Mouse (Mus musculus): ENCODE results near the gene Msgn1. TPM values are rescaled to one million over a fixed set of nuclear protein-coding genes. Genes with fewer than 3 reads are reported as not detected.

The Msgn1 gene
- not detected in 2 replicates for polyA plus RNA-seq (2016; fragmentation: Nextera tagmentation; extraction: Ambion mirVana)

- H3K9me3 ChIP-seq (replicated peaks), result no peaks in the 10 kb centered on the region
- H3K4me2 ChIP-seq (replicated peaks), result no peak within 1 kb of the TSS
- ATAC-seq (ENCODE audit: low FRiP score), result no peak
- 68% methylated on average over 5 of the region's 5 CpGs for WGBS
- H3K27ac ChIP-seq, result no peak within 1 kb of the TSS
- H3K4me1 ChIP-seq, result no peaks in the 10 kb centered on the region
- H3K36me3 ChIP-seq, result no peaks in the 10 kb centered on the region
- no peak within 1 kb of the TSS for H3K9ac ChIP-seq
- H3K4me3 ChIP-seq, result no peak within 1 kb of the TSS
- H3K27me3 ChIP-seq, result no peaks in the 10 kb centered on the region
These were observed at the start of gene Msgn1 for GRCm38 (mm10) chr12:11208872-11209271. Gene Msgn1 (minus strand): TSS chr12:11208972.

- no peak for ATAC-seq (ENCODE audit: low FRiP score)
- H3K27ac ChIP-seq, result no peak overlapping the region
- no peak overlapping the region for H3K4me3 ChIP-seq
- no peaks in the 10 kb centered on the region for H3K9me3 ChIP-seq (replicated peaks)
- 0 out of 2 replicates have a peak, but pooled peaks cover 2% of the 10 kb centered on the region for H3K36me3 ChIP-seq
- WGBS, result 83% methylated on average over 3 of the region's 3 CpGs
- H3K27me3 ChIP-seq, result no peaks in the 10 kb centered on the region
- no peak overlapping the region for H3K4me2 ChIP-seq (replicated peaks)
- H3K4me1 ChIP-seq, result no peaks in the 10 kb centered on the region
- no peak overlapping the region for H3K9ac ChIP-seq
These were observed 41.5 kb upstream of the Msgn1 start for GRCm38 (mm10) chr12:11250322-11250721.

GRCm38 (mm10) chr12:11247460-11247859 lies 38.7 kb upstream of the Msgn1 start:
- Histone ChIP-seq H3K4me3 (no peak overlapping the region), H3K27ac (no peak overlapping the region), H3K4me2 (replicated peaks) (no peak overlapping the region), H3K9ac (no peak overlapping the region), H3K36me3 (peaks cover 7% of the 10 kb centered on the region), H3K27me3 (no peaks in the 10 kb centered on the region), H3K4me1 (no peaks in the 10 kb centered on the region), H3K9me3 (replicated peaks) (no peaks in the 10 kb centered on the region)
- 95% methylated on average over 1 of the region's 1 CpGs for WGBS
- no peak for ATAC-seq (ENCODE audit: low FRiP score)

- Histone ChIP-seq H3K9me3 (replicated peaks) (no peaks in the 10 kb centered on the region), H3K27me3 (no peaks in the 10 kb centered on the region), H3K36me3 (no peaks in the 10 kb centered on the region), H3K27ac (no peak overlapping the region), H3K4me2 (replicated peaks) (no peak overlapping the region), H3K9ac (no peak overlapping the region), H3K4me3 (no peak overlapping the region), H3K4me1 (no peaks in the 10 kb centered on the region)
- ATAC-seq (ENCODE audit: low FRiP score), result no peak
- WGBS, result 74% methylated on average over 2 of the region's 2 CpGs
These were observed 27.2 kb upstream of the Msgn1 start for GRCm38 (mm10) chr12:11235996-11236395.

- WGBS, result 70% methylated on average over 2 of the region's 2 CpGs
- no peak for ATAC-seq (ENCODE audit: low FRiP score)
- H3K27me3 ChIP-seq, result no peaks in the 10 kb centered on the region
- no peaks in the 10 kb centered on the region for H3K4me1 ChIP-seq
- H3K27ac ChIP-seq, result no peak overlapping the region
- no peak overlapping the region for H3K4me2 ChIP-seq (replicated peaks)
- no peaks in the 10 kb centered on the region for H3K9me3 ChIP-seq (replicated peaks)
- H3K36me3 ChIP-seq, result no peaks in the 10 kb centered on the region
- H3K9ac ChIP-seq, result no peak overlapping the region
- H3K4me3 ChIP-seq, result no peak overlapping the region
These were observed 21.5 kb upstream of the Msgn1 start for GRCm38 (mm10) chr12:11230267-11230666.

GRCm38 (mm10) chr12:11226529-11227268 lies 17.9 kb upstream of the Msgn1 start:
- WGBS, result 84% methylated on average over 5 of the region's 5 CpGs
- no peaks in the 10 kb centered on the region for H3K36me3 ChIP-seq
- ATAC-seq (ENCODE audit: low FRiP score), result no peak
- peaks cover 8% of the 10 kb centered on the region; the same call in 1 of the 2 replicates for H3K4me1 ChIP-seq
- H3K27ac ChIP-seq, result no peak overlapping the region
- H3K9ac ChIP-seq, result no peak overlapping the region
- H3K4me3 ChIP-seq, result no peak overlapping the region
- H3K27me3 ChIP-seq, result no peaks in the 10 kb centered on the region
- H3K4me2 ChIP-seq (replicated peaks), result no peak overlapping the region
- H3K9me3 ChIP-seq (replicated peaks), result no peaks in the 10 kb centered on the region

GRCm38 (mm10) chr12:11226123-11226522 lies 17.4 kb upstream of the Msgn1 start:
- Histone ChIP-seq H3K9me3 (replicated peaks) (no peaks in the 10 kb centered on the region), H3K4me3 (no peak overlapping the region), H3K4me1 (peaks cover 12% of the 10 kb centered on the region; the same call in 1 of the 2 replicates), H3K27me3 (no peaks in the 10 kb centered on the region), H3K4me2 (replicated peaks) (no peak overlapping the region), H3K9ac (no peak overlapping the region), H3K36me3 (no peaks in the 10 kb centered on the region), H3K27ac (no peak overlapping the region)
- 57% methylated on average over 1 of the region's 1 CpGs for WGBS
- ATAC-seq (ENCODE audit: low FRiP score), result no peak

GRCm38 (mm10) chr12:11224722-11225121 lies 15.9 kb upstream of the Msgn1 start:
- Histone ChIP-seq H3K9ac (no peak overlapping the region), H3K36me3 (no peaks in the 10 kb centered on the region)
- 2% methylated on average over 5 of the region's 5 CpGs for WGBS

GRCm38 (mm10) chr12:11223090-11223489 lies 14.3 kb upstream of the Msgn1 start:
- Histone ChIP-seq H3K9me3 (replicated peaks) (no peaks in the 10 kb centered on the region), H3K27ac (no peak overlapping the region), H3K4me2 (replicated peaks) (no peak overlapping the region), H3K36me3 (no peaks in the 10 kb centered on the region), H3K27me3 (no peaks in the 10 kb centered on the region), H3K9ac (no peak overlapping the region), H3K4me1 (peaks cover 12% of the 10 kb centered on the region; the same call in 1 of the 2 replicates), H3K4me3 (no peak overlapping the region)
- no peak for ATAC-seq (ENCODE audit: low FRiP score)
- 91% methylated on average over 10 of the region's 10 CpGs for whole genome bisulfite sequencing

More at GRCm38 (mm10) chr12:11224722-11225121, 15.9 kb upstream of the Msgn1 start:
- H3K9me3 ChIP-seq (replicated peaks), result no peaks in the 10 kb centered on the region
- ATAC-seq (ENCODE audit: low FRiP score), result no peak
- H3K27me3 ChIP-seq, result no peaks in the 10 kb centered on the region
- no peak overlapping the region for H3K4me2 ChIP-seq (replicated peaks)
- H3K4me3 ChIP-seq, result no peak overlapping the region
- H3K27ac ChIP-seq, result no peak overlapping the region
- H3K4me1 ChIP-seq, result peaks cover 12% of the 10 kb centered on the region; the same call in 1 of the 2 replicates

- 67% methylated on average over 3 of the region's 3 CpGs for WGBS
- no peak overlapping the region for H3K4me3 ChIP-seq
- ATAC-seq (ENCODE audit: low FRiP score), result no peak
- H3K36me3 ChIP-seq, result no peaks in the 10 kb centered on the region
- H3K9ac ChIP-seq, result no peak overlapping the region
- no peak overlapping the region for H3K27ac ChIP-seq
- H3K9me3 ChIP-seq (replicated peaks), result no peaks in the 10 kb centered on the region
- H3K4me1 ChIP-seq, result peaks cover 12% of the 10 kb centered on the region; the same call in 1 of the 2 replicates
- no peak overlapping the region for H3K4me2 ChIP-seq (replicated peaks)
- no peaks in the 10 kb centered on the region for H3K27me3 ChIP-seq
These were observed 13.8 kb upstream of the Msgn1 start for GRCm38 (mm10) chr12:11222566-11222965.

- WGBS, result 51% methylated on average over 20 of the region's 20 CpGs
- Histone ChIP-seq H3K9ac (no peak overlapping the region), H3K27ac (no peak overlapping the region)
These were observed 13.0 kb upstream of the Msgn1 start for GRCm38 (mm10) chr12:11221524-11222330.

GRCm38 (mm10) chr12:11217726-11218250 lies 9.0 kb upstream of the Msgn1 start:
- no peak overlapping the region for H3K4me2 ChIP-seq (replicated peaks)
- no peaks in the 10 kb centered on the region for H3K36me3 ChIP-seq
- H3K27me3 ChIP-seq, result no peaks in the 10 kb centered on the region
- no peaks in the 10 kb centered on the region for H3K9me3 ChIP-seq (replicated peaks)
- H3K9ac ChIP-seq, result no peak overlapping the region
- H3K27ac ChIP-seq, result no peak overlapping the region
- H3K4me1 ChIP-seq, result peaks cover 9% of the 10 kb centered on the region; the same call in 1 of the 2 replicates
- ATAC-seq (ENCODE audit: low FRiP score), result no peak
- 84% methylated on average over 7 of the region's 7 CpGs for WGBS
- H3K4me3 ChIP-seq, result no peak overlapping the region

More at GRCm38 (mm10) chr12:11221524-11222330, 13.0 kb upstream of the Msgn1 start:
- Histone ChIP-seq H3K36me3 (no peaks in the 10 kb centered on the region), H3K27me3 (no peaks in the 10 kb centered on the region), H3K4me3 (no peak overlapping the region), H3K4me2 (replicated peaks) (no peak overlapping the region; the same call in 1 of the 2 replicates), H3K4me1 (peaks cover 12% of the 10 kb centered on the region; the same call in 1 of the 2 replicates), H3K9me3 (replicated peaks) (no peaks in the 10 kb centered on the region)
- ATAC-seq (ENCODE audit: low FRiP score), result peak; percentile 72
